Mouse (Mus musculus) intestine, embryonic 14.5 days (tissue): ENCODE data around the gene Chrm3. TPM values are rescaled to one million over a fixed set of nuclear protein-coding genes. Genes with fewer than 3 reads are reported as not detected.
A peak's percentile ranks its signal among the peaks of the same experiment; 100 is the strongest.

ENCODE experiments used
- ATAC-seq: fragments of 200-750 bp; cut with Nextera tagmentation; replicated peaks from 2 replicates; pipeline ENCODE4 v1.8.0; 2017; ENCODE audit warnings: low read depth, moderate number of reproducible peaks, moderate TSS enrichment, moderate library complexity; ENCODE audit not compliant: low FRiP score, low TSS enrichment
- DNase-seq: peaks from one replicate; pipeline ENCODE4 v3.0.0-alpha.2; 2018; ENCODE audit warnings: low spot score
- H3K27ac ChIP-seq: fragments of 300-500 bp; sonication (generic); 2 replicates; pipeline ENCODE4 v1.5.1; 2014; ENCODE audit warnings: low read depth, mild to moderate bottlenecking, control low read depth
- H3K27me3 ChIP-seq: fragments of 300-500 bp; sonication (generic); replicated peaks from 2 replicates; pipeline ENCODE4 v1.6.1; 2014; ENCODE audit warnings: low read length, control low read depth; ENCODE audit not compliant: control insufficient read depth, insufficient read depth
- H3K36me3 ChIP-seq: fragments of 300-500 bp; sonication (generic); 2 replicates; pipeline ENCODE4 v1.6.1; 2014; ENCODE audit warnings: low read length, control low read depth; ENCODE audit not compliant: control insufficient read depth, insufficient read depth
- H3K4me1 ChIP-seq: fragments of 300-500 bp; sonication (generic); replicated peaks from 2 replicates; pipeline ENCODE4 v1.6.1; 2014; ENCODE audit warnings: low read length, control low read depth, mixed read lengths; ENCODE audit not compliant: control insufficient read depth, insufficient read depth
- H3K4me2 ChIP-seq: fragments of 300-500 bp; sonication (generic); 2 replicates; pipeline ENCODE4 v1.6.1; 2014; ENCODE audit warnings: low read length
- H3K4me3 ChIP-seq: fragments of 300-500 bp; sonication (generic); 2 replicates; pipeline ENCODE4 v1.5.1; 2014; ENCODE audit warnings: low read depth, low read length, control low read depth, mixed read lengths
- H3K9ac ChIP-seq: fragments of 300-500 bp; sonication (generic); 2 replicates; pipeline ENCODE4 v1.6.1; 2014; ENCODE audit warnings: mild to moderate bottlenecking, low read length
- H3K9me3 ChIP-seq: fragments of 300-500 bp; sonication (generic); 2 replicates; pipeline ENCODE4 v1.6.1; 2016; ENCODE audit warnings: low read length, control low read depth; ENCODE audit not compliant: control insufficient read depth
- WGBS: fragments of 180-500 bp; shearing (Covaris S2); extraction: QIAGEN DNeasy Blood & Tissue Kit; methylation state at CpG from one replicate; pipeline ENCODE4 v1.1.7; 2014; 5-methylcytosine and 5-hydroxymethylcytosine counted together
- polyA plus RNA-seq: library from polyadenylated mRNA; unstranded; fragments of >200 nt; fragmentation: Nextera tagmentation; extraction: Ambion mirVana; gene quantifications from 2 replicates; pipeline ENCODE4 v1.2.1, GENCODE M21; 2014

Gene Chrm3
- polyA plus RNA-seq, 1 experiment from 2014 or later = 1.6 TPM

DNA sequence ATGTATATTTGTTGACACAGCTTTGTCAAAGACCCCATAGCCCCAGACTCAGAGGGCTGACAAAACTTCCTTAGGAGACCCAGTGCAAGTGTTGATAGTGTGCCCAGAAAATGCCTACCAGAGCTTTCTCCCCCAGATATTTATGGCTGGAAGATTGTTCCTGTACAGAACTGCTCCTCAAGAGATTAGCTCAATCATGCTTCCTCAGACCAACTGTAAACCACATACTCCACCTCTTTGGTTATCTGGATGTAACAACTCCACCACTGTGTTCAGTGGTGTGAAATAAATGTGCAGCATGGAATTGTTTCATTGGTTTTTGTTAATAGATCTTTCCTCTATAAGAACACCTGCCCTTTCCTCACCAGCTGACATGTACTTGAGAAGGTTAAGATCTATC is 306.6 kb downstream of the Chrm3 start:
- H3K9ac ChIP-seq = no peak overlapping the region
- H3K4me1 ChIP-seq = no peaks in the 10 kb centered on the region
- ATAC-seq = no peak
- no peaks in the 10 kb centered on the region for H3K36me3 ChIP-seq
- no peaks in the 10 kb centered on the region for H3K9me3 ChIP-seq
- no peak overlapping the region for H3K27ac ChIP-seq
- no peak overlapping the region for H3K4me3 ChIP-seq
- no peak overlapping the region for H3K4me2 ChIP-seq
- no peaks in the 10 kb centered on the region for H3K27me3 ChIP-seq
- DNase-seq = no peak

DNA sequence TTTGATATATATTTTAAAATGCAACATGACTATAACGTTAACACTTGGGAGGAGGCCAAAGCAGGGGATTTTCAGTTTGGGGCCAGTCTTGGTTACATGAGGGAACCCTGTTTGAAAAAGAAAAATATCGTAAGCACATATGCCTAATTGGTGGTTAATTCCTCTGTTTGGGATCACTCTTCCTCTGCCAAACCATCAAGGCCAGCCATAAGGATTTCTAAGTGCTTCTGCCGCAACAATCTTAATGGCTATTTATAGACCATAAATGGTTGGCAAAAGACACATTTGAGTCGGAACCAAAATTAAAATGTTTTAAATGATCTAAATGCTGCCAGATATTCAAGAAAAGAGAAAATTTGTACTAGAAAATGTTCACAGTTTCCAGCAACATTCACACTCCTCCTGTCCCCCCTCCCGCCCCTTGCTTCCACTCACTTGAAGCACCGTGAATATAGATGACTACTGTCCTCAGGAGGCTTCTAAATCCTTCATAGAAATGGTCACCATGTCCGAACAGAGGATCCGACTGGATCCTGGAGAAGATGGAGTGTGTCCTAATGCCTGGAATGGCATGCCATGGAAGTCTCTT is 307.3 kb downstream of the Chrm3 start:
- Histone ChIP-seq H3K36me3 (no peaks in the 10 kb centered on the region), H3K4me2 (no peak overlapping the region), H3K4me1 (no peaks in the 10 kb centered on the region), H3K9me3 (no peaks in the 10 kb centered on the region), H3K4me3 (no peak overlapping the region), H3K9ac (no peak overlapping the region), H3K27me3 (no peaks in the 10 kb centered on the region), H3K27ac (no peak overlapping the region)
- DNase-seq (no peak), ATAC-seq (no peak)
- 79% methylated on average over 8 of the region's 8 CpGs for WGBS

DNA sequence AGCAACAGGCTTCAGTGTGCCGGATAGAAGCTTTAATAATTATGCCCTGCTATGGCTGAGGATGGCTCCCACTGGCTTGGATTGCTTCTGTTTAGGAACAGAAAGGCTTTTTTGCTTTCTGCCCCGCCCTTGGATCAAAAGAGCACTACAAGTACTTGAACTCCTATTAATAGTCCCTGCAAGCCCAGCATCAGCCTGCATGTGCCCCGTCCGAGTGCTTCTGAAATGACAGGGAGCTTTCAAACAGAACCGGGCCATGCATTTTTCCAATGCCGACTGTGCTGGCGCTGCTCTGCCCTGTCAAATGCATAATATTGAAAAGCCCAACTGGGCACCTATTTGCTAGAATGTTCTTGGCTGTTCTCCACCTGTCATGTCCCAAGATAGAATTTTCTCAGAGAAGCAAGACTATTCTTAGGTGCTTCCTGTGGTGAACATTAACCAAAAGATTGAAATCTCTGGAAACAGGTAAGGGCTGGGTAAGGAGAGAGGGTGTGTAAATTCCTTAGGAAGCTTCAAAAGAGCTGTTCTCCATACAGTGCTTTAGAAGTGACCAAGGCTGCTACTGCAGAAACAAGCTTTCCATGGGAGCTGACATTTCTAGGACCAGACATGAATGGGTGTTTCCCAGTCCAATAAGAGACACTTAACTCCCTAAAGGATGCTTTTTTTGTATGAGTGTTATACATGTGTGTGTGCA is 314.8 kb downstream of the Chrm3 start:
- H3K4me3 ChIP-seq = no peak overlapping the region
- H3K4me2 ChIP-seq = no peak overlapping the region
- DNase-seq = no peak
- H3K9ac ChIP-seq = no peak overlapping the region
- H3K27me3 ChIP-seq = no peaks in the 10 kb centered on the region
- H3K9me3 ChIP-seq = no peaks in the 10 kb centered on the region
- ATAC-seq = peak; percentile 36; the same call in 1 of the 2 replicates
- H3K36me3 ChIP-seq = no peaks in the 10 kb centered on the region
- no peaks in the 10 kb centered on the region for H3K4me1 ChIP-seq
- 68% methylated on average over 7 of the region's 7 CpGs for WGBS
- no peak overlapping the region for H3K27ac ChIP-seq

DNA sequence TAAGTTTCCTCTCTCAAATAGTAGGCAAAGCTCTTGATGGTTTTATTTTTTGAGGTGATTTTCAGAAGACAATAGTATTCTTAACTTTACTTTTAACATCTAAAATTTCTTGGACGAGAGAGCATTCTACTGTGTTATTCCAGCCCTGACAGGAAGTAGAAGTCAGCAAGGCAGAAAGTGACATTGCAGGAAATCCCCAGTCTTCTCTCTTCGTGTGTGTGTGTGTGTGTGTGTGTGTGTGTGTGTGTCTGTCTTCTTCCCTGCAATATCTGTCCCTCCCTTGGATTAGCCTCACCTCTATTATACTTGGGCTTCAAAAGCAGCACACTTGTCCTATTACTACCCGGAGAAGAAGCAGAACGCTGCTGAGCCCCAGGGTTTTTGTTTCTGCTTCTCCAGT is 316.6 kb downstream of the Chrm3 start:
- no peaks in the 10 kb centered on the region for H3K9me3 ChIP-seq
- no peak for DNase-seq
- no peaks in the 10 kb centered on the region for H3K27me3 ChIP-seq
- H3K9ac ChIP-seq = no peak overlapping the region
- H3K4me1 ChIP-seq = no peaks in the 10 kb centered on the region
- H3K36me3 ChIP-seq = no peaks in the 10 kb centered on the region
- H3K4me3 ChIP-seq = no peak overlapping the region
- ATAC-seq = no peak
- 69% methylated on average over 4 of the region's 4 CpGs for WGBS
- no peak overlapping the region for H3K27ac ChIP-seq
- no peak overlapping the region for H3K4me2 ChIP-seq

DNA sequence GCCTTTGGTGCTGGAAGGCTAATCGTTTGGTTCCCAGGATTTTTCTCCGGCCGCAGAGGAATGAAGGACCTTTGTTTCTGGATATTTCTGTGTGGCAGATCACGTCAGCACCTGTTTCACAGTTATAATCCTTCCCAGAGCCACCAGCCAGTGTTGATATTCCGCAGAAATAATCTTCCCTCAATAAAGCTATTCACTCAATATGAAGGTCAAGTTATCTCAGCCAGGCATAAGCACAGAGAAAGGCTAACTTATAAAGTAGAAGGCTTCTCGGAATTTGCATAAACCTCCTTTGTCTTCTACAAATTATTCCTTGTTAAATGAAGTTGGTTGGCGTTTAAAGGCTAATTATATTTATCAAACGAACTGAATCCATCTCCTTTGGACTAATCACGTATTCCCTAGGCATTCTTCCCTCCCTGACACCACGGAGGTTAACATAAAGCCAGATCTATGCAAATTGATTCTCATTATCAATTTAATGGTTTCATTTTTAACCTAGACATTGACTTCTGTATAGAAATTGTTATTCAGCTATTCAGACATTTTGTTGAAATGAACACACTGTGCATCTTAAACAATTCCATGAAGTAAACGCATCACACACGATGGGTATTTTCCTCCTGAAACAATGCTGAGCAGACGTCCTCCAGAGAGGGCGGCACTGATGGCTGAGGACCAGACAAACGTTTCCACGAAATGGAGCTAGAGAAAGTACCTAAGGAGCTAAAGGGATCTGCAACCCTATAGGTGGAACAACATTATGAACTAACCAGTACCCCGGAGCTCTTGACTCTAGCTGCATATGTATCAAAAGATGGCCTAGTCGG is 326.9 kb downstream of the Chrm3 start:
- no peak overlapping the region for H3K27ac ChIP-seq
- no peaks in the 10 kb centered on the region; the same call in 1 of the 2 replicates for H3K4me1 ChIP-seq
- H3K9me3 ChIP-seq = no peaks in the 10 kb centered on the region
- no peak overlapping the region for H3K9ac ChIP-seq
- WGBS = 82% methylated on average over 17 of the region's 18 CpGs
- ATAC-seq (no peak), DNase-seq (no peak)
- H3K4me2 ChIP-seq = no peak overlapping the region
- no peak overlapping the region for H3K4me3 ChIP-seq
- no peaks in the 10 kb centered on the region for H3K27me3 ChIP-seq
- no peaks in the 10 kb centered on the region for H3K36me3 ChIP-seq

DNA sequence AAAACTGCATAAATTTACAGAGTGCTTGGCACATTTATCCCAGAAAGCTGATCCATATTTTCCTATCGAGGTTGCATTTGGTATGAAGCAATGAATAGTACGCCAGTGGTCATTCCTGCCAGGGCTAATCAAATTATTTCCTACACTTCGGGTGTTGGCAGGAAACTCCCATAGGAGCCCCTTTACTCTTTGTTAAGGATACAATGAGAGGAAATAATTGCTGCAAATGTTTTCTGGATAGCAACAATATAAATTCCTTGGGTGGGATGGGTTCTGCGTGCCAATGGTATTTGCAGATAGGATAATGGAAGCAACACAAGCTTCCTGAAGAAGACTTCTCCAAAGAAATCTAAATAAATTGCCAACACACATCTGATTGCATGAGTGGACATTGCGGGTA is 329.1 kb downstream of the Chrm3 start:
- no peak for ATAC-seq
- no peak overlapping the region for H3K4me3 ChIP-seq
- H3K36me3 ChIP-seq = no peaks in the 10 kb centered on the region
- no peaks in the 10 kb centered on the region for H3K9me3 ChIP-seq
- no peak overlapping the region for H3K9ac ChIP-seq
- H3K27ac ChIP-seq = no peak overlapping the region
- DNase-seq = no peak
- H3K27me3 ChIP-seq = no peaks in the 10 kb centered on the region
- no peaks in the 10 kb centered on the region for H3K4me1 ChIP-seq
- 81% methylated on average over 5 of the region's 5 CpGs for WGBS
- H3K4me2 ChIP-seq = no peak overlapping the region

DNA sequence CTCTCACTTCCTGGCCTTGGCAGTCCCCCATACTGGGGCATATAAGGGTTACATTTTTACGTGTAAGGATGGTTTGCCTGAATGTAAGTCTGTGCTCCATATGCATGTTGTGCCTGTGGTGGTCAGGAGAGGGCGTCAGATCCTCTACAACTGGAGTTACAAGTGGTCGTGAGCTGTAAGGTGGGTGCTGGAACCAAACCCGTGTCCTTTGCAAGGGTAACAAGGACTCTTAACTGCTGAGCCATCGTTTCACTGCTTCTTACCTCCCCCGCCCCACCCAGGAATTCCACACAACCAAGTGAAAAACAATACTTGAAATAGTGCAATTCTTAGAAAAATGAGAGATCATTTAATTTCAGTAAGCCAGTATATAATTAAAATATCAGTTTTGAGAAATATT is 330.7 kb downstream of the Chrm3 start:
- Histone ChIP-seq H3K9ac (no peak overlapping the region), H3K4me2 (no peak overlapping the region), H3K4me3 (no peak overlapping the region), H3K27me3 (no peaks in the 10 kb centered on the region), H3K4me1 (no peaks in the 10 kb centered on the region), H3K9me3 (no peaks in the 10 kb centered on the region), H3K27ac (no peak overlapping the region), H3K36me3 (no peaks in the 10 kb centered on the region)
- 87% methylated on average over 6 of the region's 6 CpGs for WGBS
- ATAC-seq = no peak
- DNase-seq = no peak

DNA sequence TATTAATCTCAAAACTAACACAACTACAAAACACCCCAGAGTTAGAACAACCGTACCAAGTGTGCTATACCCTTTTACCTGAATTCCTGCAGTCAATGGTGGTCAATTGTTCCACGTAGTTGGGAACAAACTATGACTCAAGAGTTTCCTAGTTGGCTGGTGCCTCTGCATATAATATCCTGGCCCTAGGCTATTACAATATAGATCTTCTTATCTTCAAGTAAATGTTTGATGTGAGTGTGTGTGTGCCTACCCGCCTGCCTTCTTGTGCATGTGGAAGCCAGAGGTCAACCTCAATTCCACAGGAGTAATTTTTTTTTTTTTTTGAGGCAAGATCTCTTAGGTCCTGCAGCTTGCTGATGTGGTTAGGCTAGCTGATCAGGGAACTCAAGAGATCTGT is 335.5 kb downstream of the Chrm3 start:
- WGBS = 79% methylated on average over 3 of the region's 3 CpGs
- no peaks in the 10 kb centered on the region for H3K9me3 ChIP-seq
- H3K4me1 ChIP-seq = no peaks in the 10 kb centered on the region
- no peak overlapping the region for H3K4me3 ChIP-seq
- H3K4me2 ChIP-seq = no peak overlapping the region
- no peaks in the 10 kb centered on the region for H3K36me3 ChIP-seq
- no peaks in the 10 kb centered on the region for H3K27me3 ChIP-seq
- H3K27ac ChIP-seq = no peak overlapping the region
- no peak overlapping the region for H3K9ac ChIP-seq
- ATAC-seq (no peak), DNase-seq (no peak)
